Mouse (Mus musculus) CH12.LX (cell line): ENCODE results near the gene Lypd6b. TPM values are rescaled to one million over a fixed set of nuclear protein-coding genes. Genes with fewer than 3 reads are reported as not detected.

Experiments used
- DNase-seq: peaks from one replicate; pipeline ENCODE4 v3.0.0-alpha.2; 2013; ENCODE audit errors: extremely low read depth
- H3K27ac ChIP-seq: 2 replicates; pipeline ENCODE4 v1.5.1; 2012; ENCODE audit warnings: low read depth, mild to moderate bottlenecking, control low read depth, moderate library complexity; ENCODE audit not compliant: insufficient read depth
- H3K27me3 ChIP-seq: replicated peaks from 2 replicates; pipeline ENCODE3; 2012; ENCODE audit warnings: inconsistent platforms
- H3K36me3 ChIP-seq, 2 experiments: replicated peaks in 1 of 2; 2 replicates each; pipeline versions ENCODE3 to v1.6.1; 2012; ENCODE audit warnings: inconsistent platforms in 1 of 2, low read length in 1 of 2, mild to moderate bottlenecking in 1 of 2, mixed read lengths in 1 of 2, moderate library complexity in 1 of 2; ENCODE audit not compliant: control insufficient read depth in 1 of 2, insufficient read depth in 1 of 2
- H3K4me1 ChIP-seq, 2 experiments: 2 replicates each; pipeline ENCODE4 v1.6.1; 2012; ENCODE audit warnings: inconsistent platforms in 1 of 2, moderate library complexity in 1 of 2; ENCODE audit not compliant: insufficient read depth in 2 of 2, control insufficient read depth in 1 of 2
- H3K4me2 ChIP-seq: 2 replicates; pipeline ENCODE4 v1.6.1; 2012; ENCODE audit warnings: low read depth, mild to moderate bottlenecking, control low read depth; ENCODE audit not compliant: poor library complexity, insufficient read depth, severe bottlenecking
- H3K4me3 ChIP-seq, 3 experiments: fragments of 150-350 bp in 1 of 3; sonication (generic) in 1 of 3; replicated peaks in 1 of 3; 2 replicates each; pipeline versions ENCODE3 to v1.5.1; 2011 to 2012; ENCODE audit warnings: low read depth in 2 of 3, low read length in 2 of 3, mild to moderate bottlenecking in 2 of 3, moderate library complexity in 2 of 3, control low read depth in 1 of 3, improper control_type of control experiment in 1 of 3, inconsistent platforms in 1 of 3, mixed read lengths in 1 of 3; ENCODE audit not compliant: poor library complexity in 1 of 3
- H3K79me2 ChIP-seq: replicated peaks from 2 replicates; pipeline ENCODE4 v1.6.1; 2012; ENCODE audit warnings: mild to moderate bottlenecking, moderate library complexity; ENCODE audit not compliant: control insufficient read depth, poor library complexity, insufficient read depth, severe bottlenecking; ENCODE audit errors: extremely low read depth
- H3K9ac ChIP-seq: 2 replicates; pipeline ENCODE4 v1.6.1; 2012; ENCODE audit warnings: low read depth, mild to moderate bottlenecking, control low read depth, moderate library complexity; ENCODE audit not compliant: insufficient read depth
- H3K9me3 ChIP-seq: replicated peaks from 2 replicates; pipeline ENCODE3; 2012; ENCODE audit warnings: low read length, inconsistent platforms, mixed read lengths
- BHLHE40 ChIP-seq: IDR thresholded peaks from 2 replicates; pipeline ENCODE4 v1.6.1; 2011; ENCODE audit warnings: mild to moderate bottlenecking, low read depth, low read length, improper control_type of control experiment
- CHD2 ChIP-seq: IDR thresholded peaks from 2 replicates; pipeline ENCODE4 v1.6.1; 2011; ENCODE audit warnings: low read length, improper control_type of control experiment
- CTCF ChIP-seq, 2 experiments: IDR thresholded peaks in 1 of 2; conservative IDR thresholded peaks in 1 of 2; 2 replicates each; pipeline ENCODE4 v1.5.1; 2011 to 2012; ENCODE audit warnings: low read depth in 2 of 2, low read length in 2 of 2, improper control_type of control experiment in 1 of 2, inconsistent platforms in 1 of 2, mild to moderate bottlenecking in 1 of 2, moderate library complexity in 1 of 2
- E2F4 ChIP-seq: IDR thresholded peaks from 2 replicates; pipeline ENCODE4 v1.6.1; 2011; ENCODE audit warnings: low read depth, low read length, improper control_type of control experiment; ENCODE audit not compliant: insufficient replicate concordance
- EP300 ChIP-seq: IDR thresholded peaks from 2 replicates; pipeline ENCODE4 v1.6.1; 2011; ENCODE audit warnings: low read length, improper control_type of control experiment
- GABPA ChIP-seq: IDR thresholded peaks from 2 replicates; pipeline ENCODE4 v1.6.1; 2012; ENCODE audit warnings: low read depth, low read length, improper control_type of control experiment, inconsistent platforms; ENCODE audit not compliant: insufficient replicate concordance
- JUN ChIP-seq: IDR thresholded peaks from 2 replicates; pipeline ENCODE4 v1.6.1; 2011; ENCODE audit warnings: low read depth, mild to moderate bottlenecking, low read length, improper control_type of control experiment, moderate library complexity; ENCODE audit not compliant: insufficient read depth
- KAT2A ChIP-seq: IDR thresholded peaks from 2 replicates; pipeline ENCODE4 v1.6.1; 2012; ENCODE audit warnings: low read length, improper control_type of control experiment, inconsistent platforms; ENCODE audit not compliant: insufficient replicate concordance
- MAX ChIP-seq: IDR thresholded peaks from 2 replicates; pipeline ENCODE4 v1.6.1; 2011; ENCODE audit warnings: low read length, improper control_type of control experiment
- MXI1 ChIP-seq: IDR thresholded peaks from 2 replicates; pipeline ENCODE4 v1.6.1; 2011; ENCODE audit warnings: mild to moderate bottlenecking, low read depth, low read length, improper control_type of control experiment
- MYC ChIP-seq: IDR thresholded peaks from 2 replicates; pipeline ENCODE4 v1.6.1; 2011; ENCODE audit warnings: low read depth, mild to moderate bottlenecking, improper control_type of control experiment, low read length
- PAX5 ChIP-seq: IDR thresholded peaks from 2 replicates; pipeline ENCODE4 v1.6.1; 2012; ENCODE audit warnings: low read length, inconsistent platforms, mixed read lengths
- POLR2AphosphoS2 ChIP-seq: IDR thresholded peaks from 2 replicates; pipeline ENCODE4 v1.6.1; 2011; ENCODE audit warnings: low read depth, low read length, improper control_type of control experiment
- RAD21 ChIP-seq: IDR thresholded peaks from 2 replicates; pipeline ENCODE4 v1.6.1; 2011; ENCODE audit warnings: low read depth, mild to moderate bottlenecking, low read length, improper control_type of control experiment, moderate library complexity
- SIN3A ChIP-seq: IDR thresholded peaks from 2 replicates; pipeline ENCODE4 v1.6.1; 2012; ENCODE audit warnings: low read length, improper control_type of control experiment, inconsistent platforms
- TCF12 ChIP-seq: IDR thresholded peaks from 2 replicates; pipeline ENCODE4 v1.6.1; 2014; ENCODE audit warnings: low read depth, mild to moderate bottlenecking, inconsistent platforms, low read length, improper control_type of control experiment
- UBTF ChIP-seq: IDR thresholded peaks from 2 replicates; pipeline ENCODE4 v1.6.1; 2012; ENCODE audit warnings: low read depth, mild to moderate bottlenecking, inconsistent platforms, low read length, improper control_type of control experiment, moderate library complexity
- USF2 ChIP-seq: conservative IDR thresholded peaks from 2 replicates; pipeline ENCODE4 v1.6.1; 2011; ENCODE audit warnings: low read depth, low read length, improper control_type of control experiment
- ZKSCAN1 ChIP-seq: IDR thresholded peaks from 2 replicates; pipeline ENCODE4 v1.6.1; 2012; ENCODE audit warnings: low read depth, inconsistent platforms, low read length, improper control_type of control experiment, borderline replicate concordance
- ZNF384 ChIP-seq: IDR thresholded peaks from 2 replicates; pipeline ENCODE4 v1.6.1; 2012; ENCODE audit warnings: low read depth, low read length, improper control_type of control experiment, inconsistent platforms
- dilution Hi-C: fragments of 300-500 bp; cut with MboI; formaldehyde crosslinking; loops from 2 replicates; pipeline ENCODE4 v1.14.3; 2020; ENCODE audit warnings: low sequenced_read_pairs; ENCODE audit not compliant: extremely low pct_unique_long_range_greater_than_20kb, extremely low pct_ligation_motif_present
- in situ Hi-C: fragments of 300-500 bp; cut with MboI; formaldehyde crosslinking; loops from 3 replicates; pipeline ENCODE4 v1.14.3; 2019; ENCODE audit warnings: low sequenced_read_pairs, low pct_ligation_motif_present, low pct_unique_long_range_greater_than_20kb, mixed read lengths
- polyA plus RNA-seq: library from polyadenylated mRNA; unstranded; fragments of >175 nt; gene quantifications from 2 replicates; pipeline ENCODE4 v1.2.1, GENCODE M21; 2012; ENCODE audit warnings: low read depth; ENCODE audit not compliant: insufficient read length
- total RNA-seq, 2 experiments: library from RNA; depleted of rRNA; stranded (reverse); fragments of 300-350 nt in 1 of 2; fragments of >200 nt in 1 of 2; gene quantifications; 2 replicates each; pipeline ENCODE4 v1.2.3; 2012 to 2014

Lypd6b gene
- total and polyA plus RNA-seq, 3 experiments = 0.15 to 1.4 TPM; not detected in 1

GRCm38 (mm10) chr2:49745094-49745781, 42.2 kb upstream of the Lypd6b start:
- Histone ChIP-seq H3K4me1 (peaks cover 36 to 67% of the 10 kb centered on the region in 2 experiments), H3K9me3 (no peaks in the 10 kb centered on the region), H3K27ac (peak overlapping the region; percentile 78), H3K27me3 (no peaks in the 10 kb centered on the region), H3K9ac (0 out of 2 replicates have a peak overlapping the region, but pooled peaks have one; percentile 5), H3K79me2 (no peaks in the 10 kb centered on the region), H3K4me2 (peak overlapping the region; percentile 82), H3K4me3 (peak overlapping the region in 2 of 3 experiments; percentile 26 to 37), H3K36me3 (no peaks in the 10 kb centered on the region)
- DNase-seq = no peak
- TF ChIP-seq ZNF384 (no peak), CHD2 (peak; percentile 69; the same call in 1 of the 2 replicates), BHLHE40 (peak; percentile 44), USF2 (no peak)
- dilution Hi-C loops = no loop called here
- in situ Hi-C loops = loop anchor here (25.0 kb wide), 1 partner anchor 833 kb away; no protein-coding TSS in a partner anchor

DNA sequence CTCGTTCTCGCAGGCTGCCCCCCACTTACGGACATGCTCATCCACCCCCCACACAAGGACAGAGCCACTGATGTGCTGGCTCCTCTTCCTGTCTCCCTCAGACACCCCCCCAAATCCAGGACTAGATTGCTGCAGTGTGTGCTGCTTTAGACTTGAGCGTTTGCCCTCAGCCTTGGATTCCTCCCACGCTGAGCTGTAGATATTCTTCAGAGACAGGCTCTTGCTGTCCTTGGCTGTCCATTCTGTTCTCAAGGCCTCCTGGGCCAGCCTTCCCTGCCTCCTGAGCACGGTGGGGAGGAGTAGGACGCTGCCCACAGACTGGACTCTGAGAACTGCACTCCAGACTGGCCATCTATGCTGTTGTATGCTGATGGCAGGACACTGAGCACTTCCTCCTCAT, 40.5 kb upstream of the Lypd6b start:
- Histone ChIP-seq H3K9ac (no peak overlapping the region), H3K4me2 (no peak overlapping the region), H3K9me3 (no peaks in the 10 kb centered on the region), H3K27ac (no peak overlapping the region), H3K36me3 (no peaks in the 10 kb centered on the region), H3K4me1 (peaks cover 38 to 75% of the 10 kb centered on the region in 2 experiments), H3K4me3 (no peak overlapping the region), H3K27me3 (no peaks in the 10 kb centered on the region), H3K79me2 (no peaks in the 10 kb centered on the region)
- in situ Hi-C loops = loop anchor here (25.0 kb wide), 1 partner anchor 835 kb away; no protein-coding TSS in a partner anchor
- no peak for TF ChIP-seq POLR2AphosphoS2
- no peak for TF ChIP-seq ZKSCAN1
- TF ChIP-seq JUN = no peak
- TF ChIP-seq SIN3A = no peak
- TF ChIP-seq E2F4 = no peak
- no peak for TF ChIP-seq UBTF
- TF ChIP-seq KAT2A = no peak
- dilution Hi-C loops = no loop called here
- no peak for DNase-seq

GRCm38 (mm10) chr2:49747670-49748069, 39.8 kb upstream of the Lypd6b start:
- Histone ChIP-seq H3K36me3 (no peaks in the 10 kb centered on the region), H3K4me2 (no peak overlapping the region), H3K9ac (no peak overlapping the region), H3K79me2 (no peaks in the 10 kb centered on the region), H3K4me3 (no peak overlapping the region), H3K4me1 (peaks cover 38 to 75% of the 10 kb centered on the region in 2 experiments), H3K9me3 (no peaks in the 10 kb centered on the region), H3K27ac (no peak overlapping the region), H3K27me3 (no peaks in the 10 kb centered on the region)
- no peak for DNase-seq
- TF ChIP-seq TCF12 (no peak), E2F4 (no peak), CTCF (conservative IDR thresholded peaks at IDR 0.05 in 1 of 2, IDR thresholded peaks at IDR 0.05 in 1 of 2; ENCODE audit: low read depth in 2 of 2, low read length in 2 of 2) (no peak), EP300 (no peak), PAX5 (no peak), RAD21 (no peak), GABPA (no peak), MYC (no peak), ZKSCAN1 (no peak), MXI1 (no peak), BHLHE40 (no peak), MAX (no peak)
- dilution Hi-C loops = no loop called here
- in situ Hi-C loops = loop anchor here (25.0 kb wide), 1 partner anchor 835 kb away; no protein-coding TSS in a partner anchor
